Mouse (Mus musculus): ENCODE data around the gene Hmox1. TPM values are rescaled to one million over a fixed set of nuclear protein-coding genes. Genes with fewer than 3 reads are reported as not detected.

Gene Hmox1
- polyA plus RNA-seq, 1 experiment from 2014 or later, result 3.1 TPM

- peak within 1 kb of the TSS; percentile 62 for H3K4me3 ChIP-seq (ENCODE audit: low read depth, low read length)
- peak within 1 kb of the TSS; percentile 70 for H3K27ac ChIP-seq (ENCODE audit: low read depth, low read length)
- WGBS, result under 1% methylated on average over 59 of the region's 59 CpGs
- H3K9me3 ChIP-seq (ENCODE audit: control insufficient read depth, low read length), result no peaks in the 10 kb centered on the region
- H3K27me3 ChIP-seq (ENCODE audit: control insufficient read depth, insufficient read depth, low read length), result no peaks in the 10 kb centered on the region
- 0 out of 2 replicates have a peak, but pooled peaks cover 6% of the 10 kb centered on the region for H3K36me3 ChIP-seq (ENCODE audit: control insufficient read depth, insufficient read depth, low read length)
- peak within 1 kb of the TSS; percentile 84 for H3K4me2 ChIP-seq (ENCODE audit: low read depth, low read length)
- peak; percentile 99 for ATAC-seq (ENCODE audit: low read depth)
- H3K9ac ChIP-seq (replicated peaks; ENCODE audit: low read depth, low read length), result peak within 1 kb of the TSS; percentile 46
- H3K4me1 ChIP-seq (ENCODE audit: control insufficient read depth, insufficient read depth, low read length), result peaks cover 7% of the 10 kb centered on the region; the same call in 1 of the 2 replicates
These were observed 16.0 kb downstream of the Hmox1 start, which contains the start of gene Mcm5 for GRCm38 (mm10) chr8:75109236-75109967. Gene Mcm5, plus strand, starts transcription at chr8:75109569.

GRCm38 (mm10) chr8:75110093-75110492, 16.7 kb downstream of the Hmox1 start:
- 0 out of 2 replicates have a peak, but pooled peaks cover 6% of the 10 kb centered on the region for H3K36me3 ChIP-seq (ENCODE audit: control insufficient read depth, insufficient read depth, low read length)
- H3K9me3 ChIP-seq (ENCODE audit: control insufficient read depth, low read length), result no peaks in the 10 kb centered on the region
- no peak for ATAC-seq (ENCODE audit: low read depth)
- peaks cover 7% of the 10 kb centered on the region; the same call in 1 of the 2 replicates for H3K4me1 ChIP-seq (ENCODE audit: control insufficient read depth, insufficient read depth, low read length)
- peak overlapping the region; percentile 84 for H3K4me2 ChIP-seq (ENCODE audit: low read depth, low read length)
- peak overlapping the region; percentile 62 for H3K4me3 ChIP-seq (ENCODE audit: low read depth, low read length)
- peak overlapping the region; percentile 46 for H3K9ac ChIP-seq (replicated peaks; ENCODE audit: low read depth, low read length)
- WGBS, result 20% methylated on average over 13 of the region's 13 CpGs
- no peak overlapping the region for H3K27ac ChIP-seq (ENCODE audit: low read depth, low read length)
- no peaks in the 10 kb centered on the region for H3K27me3 ChIP-seq (ENCODE audit: control insufficient read depth, insufficient read depth, low read length)

GRCm38 (mm10) chr8:75118505-75118904, 25.1 kb downstream of the Hmox1 start:
- peaks cover 26% of the 10 kb centered on the region for H3K36me3 ChIP-seq (ENCODE audit: control insufficient read depth, insufficient read depth, low read length)
- H3K9me3 ChIP-seq (ENCODE audit: control insufficient read depth, low read length), result no peaks in the 10 kb centered on the region
- H3K27me3 ChIP-seq (ENCODE audit: control insufficient read depth, insufficient read depth, low read length), result no peaks in the 10 kb centered on the region
- no peak overlapping the region for H3K9ac ChIP-seq (replicated peaks; ENCODE audit: low read depth, low read length)
- no peak for ATAC-seq (ENCODE audit: low read depth)
- 95% methylated on average over 1 of the region's 1 CpGs for WGBS
- H3K4me2 ChIP-seq (ENCODE audit: low read depth, low read length), result no peak overlapping the region
- H3K4me1 ChIP-seq (ENCODE audit: control insufficient read depth, insufficient read depth, low read length), result no peaks in the 10 kb centered on the region
- H3K27ac ChIP-seq (ENCODE audit: low read depth, low read length), result no peak overlapping the region
- H3K4me3 ChIP-seq (ENCODE audit: low read depth, low read length), result no peak overlapping the region

DNA sequence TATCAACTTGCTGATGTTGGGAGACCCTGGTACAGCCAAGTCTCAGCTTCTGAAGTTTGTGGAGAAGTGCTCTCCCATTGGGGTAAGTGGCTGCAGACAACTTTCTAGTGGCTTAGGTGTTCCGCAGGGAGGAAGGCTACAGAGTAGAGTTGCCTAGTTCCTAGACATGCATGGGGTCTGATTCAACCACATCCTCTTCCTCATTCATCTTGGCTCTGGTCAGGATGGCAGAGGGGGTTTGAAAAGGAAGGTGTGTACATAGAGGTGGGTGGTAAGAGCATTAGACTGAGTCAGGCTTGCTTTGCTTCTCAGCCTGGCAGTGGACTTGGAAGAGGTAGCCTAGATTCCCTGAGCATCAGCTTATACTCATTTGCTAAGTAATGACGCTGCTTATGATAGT, 25.9 kb downstream of the Hmox1 start:
- Histone ChIP-seq H3K27me3 (ENCODE audit: control insufficient read depth, insufficient read depth, low read length) (no peaks in the 10 kb centered on the region), H3K9me3 (ENCODE audit: control insufficient read depth, low read length) (no peaks in the 10 kb centered on the region), H3K9ac (replicated peaks; ENCODE audit: low read depth, low read length) (no peak overlapping the region), H3K4me1 (ENCODE audit: control insufficient read depth, insufficient read depth, low read length) (no peaks in the 10 kb centered on the region), H3K4me2 (ENCODE audit: low read depth, low read length) (no peak overlapping the region), H3K27ac (ENCODE audit: low read depth, low read length) (no peak overlapping the region), H3K36me3 (ENCODE audit: control insufficient read depth, insufficient read depth, low read length) (peaks cover 21% of the 10 kb centered on the region), H3K4me3 (ENCODE audit: low read depth, low read length) (no peak overlapping the region)
- ATAC-seq (ENCODE audit: low read depth), result no peak
- WGBS, result 96% methylated on average over 2 of the region's 2 CpGs

DNA sequence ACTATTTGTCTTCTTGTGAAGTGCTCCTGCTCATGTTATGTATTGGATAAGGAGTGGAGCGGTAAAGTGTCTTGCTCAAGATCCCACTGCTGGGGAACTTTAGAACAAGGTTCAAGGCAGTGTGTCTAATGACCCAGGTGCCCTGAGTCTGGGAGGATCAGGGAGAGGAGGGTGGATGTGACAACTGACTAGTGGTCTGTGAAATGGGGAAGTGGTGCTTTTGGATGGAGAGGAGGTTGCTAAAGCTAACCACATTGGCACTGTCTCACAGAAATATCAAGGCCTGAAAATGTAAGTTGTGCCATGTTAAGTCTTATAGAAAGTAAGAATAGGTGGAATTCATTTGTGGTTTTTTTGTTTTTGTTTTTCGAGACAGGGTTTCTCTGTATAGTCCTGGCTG, 26.3 kb downstream of the Hmox1 start:
- Histone ChIP-seq H3K4me1 (ENCODE audit: control insufficient read depth, insufficient read depth, low read length) (no peaks in the 10 kb centered on the region), H3K4me2 (ENCODE audit: low read depth, low read length) (no peak overlapping the region), H3K9ac (replicated peaks; ENCODE audit: low read depth, low read length) (no peak overlapping the region), H3K4me3 (ENCODE audit: low read depth, low read length) (no peak overlapping the region), H3K9me3 (ENCODE audit: control insufficient read depth, low read length) (no peaks in the 10 kb centered on the region), H3K36me3 (ENCODE audit: control insufficient read depth, insufficient read depth, low read length) (peaks cover 20% of the 10 kb centered on the region), H3K27me3 (ENCODE audit: control insufficient read depth, insufficient read depth, low read length) (no peaks in the 10 kb centered on the region), H3K27ac (ENCODE audit: low read depth, low read length) (no peak overlapping the region)
- WGBS, result 96% methylated on average over 2 of the region's 2 CpGs
- ATAC-seq (ENCODE audit: low read depth), result no peak

DNA sequence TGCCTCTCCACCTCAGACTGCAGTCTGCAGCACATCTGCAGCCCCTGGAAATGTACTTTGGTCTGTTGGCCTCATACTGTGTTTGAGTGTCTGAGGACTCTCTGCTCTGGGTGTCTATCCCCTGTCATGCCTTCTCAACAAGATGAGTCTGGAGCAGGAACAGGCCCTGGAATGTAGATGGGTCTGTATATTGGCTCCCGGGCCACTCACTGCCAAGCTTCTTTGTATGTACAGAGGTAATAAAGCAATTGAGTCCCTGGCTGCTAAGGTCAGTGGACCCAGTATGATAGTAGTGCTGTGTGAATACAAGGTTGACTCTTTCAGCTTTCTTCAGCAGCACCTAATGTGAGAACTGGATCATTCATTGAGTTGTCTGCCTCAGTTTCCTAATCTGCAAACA, 34.0 kb downstream of the Hmox1 start:
- ATAC-seq (ENCODE audit: low read depth), result no peak
- H3K4me1 ChIP-seq (ENCODE audit: control insufficient read depth, insufficient read depth, low read length), result no peaks in the 10 kb centered on the region
- H3K27ac ChIP-seq (ENCODE audit: low read depth, low read length), result no peak overlapping the region
- no peak overlapping the region for H3K9ac ChIP-seq (replicated peaks; ENCODE audit: low read depth, low read length)
- H3K36me3 ChIP-seq (ENCODE audit: control insufficient read depth, insufficient read depth, low read length), result peaks cover 9% of the 10 kb centered on the region
- no peaks in the 10 kb centered on the region for H3K9me3 ChIP-seq (ENCODE audit: control insufficient read depth, low read length)
- WGBS, result 25% methylated on average over 1 of the region's 1 CpGs
- H3K4me3 ChIP-seq (ENCODE audit: low read depth, low read length), result no peak overlapping the region
- H3K27me3 ChIP-seq (ENCODE audit: control insufficient read depth, insufficient read depth, low read length), result no peaks in the 10 kb centered on the region
- no peak overlapping the region for H3K4me2 ChIP-seq (ENCODE audit: low read depth, low read length)

DNA sequence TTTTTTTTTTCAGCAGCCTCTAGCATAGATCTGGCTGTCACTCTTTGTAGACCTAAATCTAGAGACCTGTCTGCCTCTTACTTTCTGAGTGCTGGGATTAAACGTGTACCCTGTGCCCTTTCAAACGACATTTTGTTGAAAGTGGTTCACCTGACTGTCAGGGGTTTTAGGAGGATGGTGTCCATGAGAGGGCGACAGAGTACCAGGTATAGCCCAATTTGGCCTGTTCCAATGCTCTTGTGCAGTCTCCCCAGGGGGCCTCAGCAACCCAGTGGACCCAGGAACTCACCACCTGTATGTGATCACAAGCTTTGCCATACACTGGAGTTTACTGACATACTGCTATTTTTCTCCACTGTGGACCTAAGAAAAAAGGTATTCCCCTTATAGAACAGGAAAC, 39.1 kb downstream of the Hmox1 start:
- H3K4me2 ChIP-seq (ENCODE audit: low read depth, low read length), result no peak overlapping the region
- H3K36me3 ChIP-seq (ENCODE audit: control insufficient read depth, insufficient read depth, low read length), result peaks cover under 1% of the 10 kb centered on the region; the same call in 1 of the 2 replicates
- no peak overlapping the region for H3K4me3 ChIP-seq (ENCODE audit: low read depth, low read length)
- H3K9me3 ChIP-seq (ENCODE audit: control insufficient read depth, low read length), result no peaks in the 10 kb centered on the region
- H3K9ac ChIP-seq (replicated peaks; ENCODE audit: low read depth, low read length), result no peak overlapping the region
- ATAC-seq (ENCODE audit: low read depth), result no peak
- H3K4me1 ChIP-seq (ENCODE audit: control insufficient read depth, insufficient read depth, low read length), result no peaks in the 10 kb centered on the region
- 18% methylated on average over 3 of the region's 3 CpGs for WGBS
- H3K27me3 ChIP-seq (ENCODE audit: control insufficient read depth, insufficient read depth, low read length), result no peaks in the 10 kb centered on the region
- H3K27ac ChIP-seq (ENCODE audit: low read depth, low read length), result no peak overlapping the region

DNA sequence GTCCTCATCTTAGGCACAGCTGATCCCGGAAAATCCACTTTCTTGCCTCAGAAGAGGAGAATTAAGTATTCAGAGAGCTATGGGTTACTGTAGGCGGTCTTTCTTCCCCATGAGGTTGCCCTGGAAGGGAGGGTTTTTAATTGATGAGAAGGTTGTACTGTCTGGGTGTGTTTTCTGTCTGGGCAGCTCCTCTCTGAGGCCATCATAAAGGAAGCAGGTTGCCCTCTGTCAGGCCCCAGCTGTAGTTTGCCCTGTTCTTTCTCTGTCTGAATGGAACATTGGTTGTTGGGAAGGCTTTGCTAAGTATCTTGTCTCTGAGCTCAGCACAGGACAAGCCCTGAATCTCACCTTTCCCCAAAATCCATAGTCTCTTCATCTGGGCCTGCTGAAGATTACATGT, 40.0 kb downstream of the Hmox1 start:
- H3K9ac ChIP-seq (replicated peaks; ENCODE audit: low read depth, low read length), result no peak overlapping the region
- H3K4me2 ChIP-seq (ENCODE audit: low read depth, low read length), result no peak overlapping the region
- no peak overlapping the region for H3K27ac ChIP-seq (ENCODE audit: low read depth, low read length)
- no peaks in the 10 kb centered on the region for H3K9me3 ChIP-seq (ENCODE audit: control insufficient read depth, low read length)
- 65% methylated on average over 2 of the region's 2 CpGs for WGBS
- no peaks in the 10 kb centered on the region for H3K36me3 ChIP-seq (ENCODE audit: control insufficient read depth, insufficient read depth, low read length)
- no peak overlapping the region for H3K4me3 ChIP-seq (ENCODE audit: low read depth, low read length)
- no peak for ATAC-seq (ENCODE audit: low read depth)
- H3K27me3 ChIP-seq (ENCODE audit: control insufficient read depth, insufficient read depth, low read length), result no peaks in the 10 kb centered on the region
- no peaks in the 10 kb centered on the region for H3K4me1 ChIP-seq (ENCODE audit: control insufficient read depth, insufficient read depth, low read length)

- ATAC-seq (ENCODE audit: low read depth), result no peak
- no peak overlapping the region for H3K27ac ChIP-seq (ENCODE audit: low read depth, low read length)
These were observed 41.4 kb downstream of the Hmox1 start for GRCm38 (mm10) chr8:75134603-75135391.

More at GRCm38 (mm10) chr8:75134603-75135391, 41.4 kb downstream of the Hmox1 start:
- WGBS, result 44% methylated on average over 2 of the region's 2 CpGs
- no peaks in the 10 kb centered on the region for H3K9me3 ChIP-seq (ENCODE audit: control insufficient read depth, low read length)
- no peaks in the 10 kb centered on the region for H3K27me3 ChIP-seq (ENCODE audit: control insufficient read depth, insufficient read depth, low read length)
- H3K4me1 ChIP-seq (ENCODE audit: control insufficient read depth, insufficient read depth, low read length), result no peaks in the 10 kb centered on the region
- no peaks in the 10 kb centered on the region for H3K36me3 ChIP-seq (ENCODE audit: control insufficient read depth, insufficient read depth, low read length)
- H3K4me2 ChIP-seq (ENCODE audit: low read depth, low read length), result no peak overlapping the region
- H3K4me3 ChIP-seq (ENCODE audit: low read depth, low read length), result no peak overlapping the region
- no peak overlapping the region for H3K9ac ChIP-seq (replicated peaks; ENCODE audit: low read depth, low read length)
